Mouse (Mus musculus) midbrain, embryonic 15.5 days (tissue): ENCODE data around the gene Slc7a8. TPM values are rescaled to one million over a fixed set of nuclear protein-coding genes. Genes with fewer than 3 reads are reported as not detected.

ENCODE experiments used
- ATAC-seq: fragments of 200-750 bp; cut with Nextera tagmentation; replicated peaks from 2 replicates; pipeline ENCODE4 v1.8.0; 2017; ENCODE audit warnings: moderate TSS enrichment
- H3K27ac ChIP-seq: fragments of 300-500 bp; sonication (generic); 2 replicates; pipeline ENCODE4 v1.5.1; 2015; ENCODE audit warnings: mild to moderate bottlenecking, inconsistent platforms
- H3K27me3 ChIP-seq: fragments of 300-500 bp; sonication (generic); replicated peaks from 2 replicates; pipeline ENCODE4 v1.6.1; 2015; ENCODE audit warnings: inconsistent platforms
- H3K36me3 ChIP-seq: fragments of 300-500 bp; sonication (generic); replicated peaks from 2 replicates; pipeline ENCODE4 v1.6.1; 2015; ENCODE audit warnings: inconsistent platforms
- H3K4me1 ChIP-seq: fragments of 300-500 bp; sonication (generic); 2 replicates; pipeline ENCODE4 v1.6.1; 2015; ENCODE audit warnings: inconsistent platforms
- H3K4me2 ChIP-seq: fragments of 300-500 bp; sonication (generic); 2 replicates; pipeline ENCODE4 v1.6.1; 2015; ENCODE audit warnings: inconsistent platforms, mild to moderate bottlenecking, moderate library complexity
- H3K4me3 ChIP-seq: fragments of 300-500 bp; sonication (generic); 2 replicates; pipeline ENCODE4 v1.5.1; 2015; ENCODE audit warnings: mild to moderate bottlenecking, inconsistent platforms
- H3K9ac ChIP-seq: fragments of 300-500 bp; sonication (generic); 2 replicates; pipeline ENCODE4 v1.6.1; 2015; ENCODE audit warnings: mild to moderate bottlenecking, inconsistent platforms
- H3K9me3 ChIP-seq: fragments of 300-500 bp; sonication (generic); 2 replicates; pipeline ENCODE4 v1.6.1; 2016; ENCODE audit warnings: inconsistent platforms
- WGBS: fragments of 180-500 bp; shearing (Covaris S2); methylation state at CpG from one replicate; pipeline ENCODE4 v1.1.7; 2015; ENCODE audit warnings: mixed read lengths; 5-methylcytosine and 5-hydroxymethylcytosine counted together
- polyA plus RNA-seq: library from polyadenylated mRNA; unstranded; fragments of >200 nt; fragmentation: Nextera tagmentation; extraction: Ambion mirVana; gene quantifications from 2 replicates; pipeline ENCODE4 v1.2.1, GENCODE M21; 2015

Gene Slc7a8
- polyA plus RNA-seq, 1 experiment from 2014 or later = 9.9 TPM

DNA sequence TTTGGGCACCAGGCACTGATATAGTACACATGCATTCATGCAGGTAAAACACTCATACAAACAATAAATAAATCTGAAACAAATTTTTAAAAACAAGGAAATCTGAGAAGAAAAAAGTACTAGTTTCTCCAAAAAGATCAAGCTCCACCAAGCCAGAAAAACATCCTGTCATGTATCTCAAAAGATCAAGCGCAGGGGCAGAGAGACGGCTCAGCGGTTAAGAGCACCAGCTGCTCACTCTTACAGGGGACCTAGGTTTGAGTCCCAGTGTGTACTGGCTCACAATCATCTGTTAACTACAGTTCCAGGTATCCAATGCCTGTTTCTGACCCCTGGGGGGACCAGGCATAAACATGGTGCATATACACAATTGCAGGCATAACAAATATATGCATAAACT, 99.3 kb downstream of the Slc7a8 start:
- no peaks in the 10 kb centered on the region for H3K9me3 ChIP-seq
- 93% methylated on average over 3 of the region's 3 CpGs for WGBS

DNA sequence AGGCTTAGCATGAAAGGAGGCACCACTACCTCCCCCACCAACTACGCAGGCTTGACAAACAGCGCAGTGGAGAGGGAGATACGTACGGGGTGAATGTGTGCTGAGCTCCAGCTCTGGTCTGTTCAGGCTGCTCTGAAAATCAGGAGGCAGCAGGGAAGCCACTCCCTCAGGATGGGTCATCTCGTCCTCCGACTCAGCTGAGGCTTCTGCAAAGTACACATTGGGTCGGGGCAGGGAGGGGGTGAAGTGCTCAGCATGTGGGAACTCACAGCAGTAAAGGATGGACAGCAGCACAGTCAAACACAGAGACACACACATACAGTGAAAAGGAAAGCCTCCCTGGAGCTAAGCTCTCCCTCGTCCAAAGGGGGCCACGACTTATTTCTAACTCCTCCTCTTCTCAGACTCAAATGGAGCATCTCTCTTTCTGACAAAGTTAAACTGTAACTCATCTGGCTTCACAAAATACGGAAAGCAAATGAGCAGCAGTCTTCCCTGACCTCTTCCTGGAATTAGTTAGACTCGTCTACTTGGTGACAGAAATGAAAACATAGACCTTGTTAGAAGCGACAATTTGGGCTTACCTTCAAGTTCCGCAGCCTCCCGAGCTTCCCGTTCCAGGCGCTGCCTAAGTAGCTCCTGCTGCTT, 103.0 kb downstream of the Slc7a8 start:
- H3K9ac ChIP-seq = no peak overlapping the region
- H3K4me1 ChIP-seq = peaks cover 4% of the 10 kb centered on the region; the same call in 1 of the 2 replicates
- 87% methylated on average over 16 of the region's 16 CpGs for WGBS
- H3K27ac ChIP-seq = no peak overlapping the region
- H3K4me2 ChIP-seq = no peak overlapping the region
- no peak overlapping the region for H3K4me3 ChIP-seq
- ATAC-seq = no peak
- H3K9me3 ChIP-seq = no peaks in the 10 kb centered on the region
- peaks cover 45% of the 10 kb centered on the region for H3K36me3 ChIP-seq
- H3K27me3 ChIP-seq = no peaks in the 10 kb centered on the region

More for the DNA sequence above, 99.3 kb downstream of the Slc7a8 start:
- no peak overlapping the region for H3K4me3 ChIP-seq
- H3K36me3 ChIP-seq = peaks cover 25% of the 10 kb centered on the region
- H3K27ac ChIP-seq = no peak overlapping the region
- no peak overlapping the region for H3K4me2 ChIP-seq
- no peaks in the 10 kb centered on the region for H3K27me3 ChIP-seq
- H3K9ac ChIP-seq = no peak overlapping the region
- no peak for ATAC-seq
- H3K4me1 ChIP-seq = peaks cover 22% of the 10 kb centered on the region

- WGBS = 89% methylated on average over 5 of the region's 5 CpGs
- ATAC-seq = no peak
- peaks cover 42% of the 10 kb centered on the region for H3K36me3 ChIP-seq
These were observed 105.5 kb downstream of the Slc7a8 start for GRCm38 (mm10) chr14:54676290-54676689.

GRCm38 (mm10) chr14:54674317-54674716, 107.4 kb downstream of the Slc7a8 start:
- Histone ChIP-seq H3K36me3 (peaks cover 46% of the 10 kb centered on the region), H3K9ac (no peak overlapping the region), H3K4me2 (no peak overlapping the region), H3K9me3 (no peaks in the 10 kb centered on the region), H3K27me3 (no peaks in the 10 kb centered on the region), H3K4me1 (no peaks in the 10 kb centered on the region), H3K27ac (no peak overlapping the region), H3K4me3 (no peak overlapping the region)
- 83% methylated on average over 2 of the region's 2 CpGs for WGBS
- no peak for ATAC-seq

More at GRCm38 (mm10) chr14:54676290-54676689, 105.5 kb downstream of the Slc7a8 start:
- Histone ChIP-seq H3K27me3 (no peaks in the 10 kb centered on the region), H3K27ac (no peak overlapping the region), H3K4me3 (no peak overlapping the region), H3K4me1 (no peaks in the 10 kb centered on the region), H3K9ac (no peak overlapping the region), H3K4me2 (no peak overlapping the region), H3K9me3 (no peaks in the 10 kb centered on the region)

Other genes with a start within 250 kb of the Slc7a8 start
- 14.2 and 14.8 TPM in 2 replicates for gene Haus4, start 227.3 kb downstream of the Slc7a8 start, polyA plus RNA-seq
- gene Ajuba, start 204.4 kb downstream of the Slc7a8 start, polyA plus RNA-seq = 8.7 and 11.2 TPM in 2 replicates
- gene 4931414P19Rik, start 176.0 kb downstream of the Slc7a8 start, polyA plus RNA-seq = 6.7 and 9.0 TPM in 2 replicates
- 445 and 463 TPM in 2 replicates for gene Psmb5, start 163.9 kb downstream of the Slc7a8 start, polyA plus RNA-seq
- gene Psmb11, start 160.5 kb downstream of the Slc7a8 start, polyA plus RNA-seq = not detected in 2 replicates
- not detected in 2 replicates for gene Gm17606, start 141.0 kb downstream of the Slc7a8 start, polyA plus RNA-seq
- 14.1 and 15.5 TPM in 2 replicates for gene Cdh24, start 140.6 kb downstream of the Slc7a8 start, polyA plus RNA-seq
- 65.5 and 65.6 TPM in 2 replicates for gene 1700123O20Rik, start 95.7 kb downstream of the Slc7a8 start, polyA plus RNA-seq
- 145 TPM in 2 replicates for gene Acin1, start 95.0 kb downstream of the Slc7a8 start, polyA plus RNA-seq
- 0.32 and 0.37 TPM in 2 replicates for gene Gm29776, start 83.1 kb downstream of the Slc7a8 start, polyA plus RNA-seq
- 0.13 TPM in 1 of 2 replicates, not detected in the other for gene Cebpe, start 69.8 kb downstream of the Slc7a8 start, polyA plus RNA-seq
- gene Rnf212b, start 32.2 kb upstream of the Slc7a8 start, polyA plus RNA-seq = not detected in 2 replicates
- 13.6 and 14.5 TPM in 2 replicates for gene Homez, start 89.0 kb upstream of the Slc7a8 start, polyA plus RNA-seq
- 3.3 and 3.4 TPM in 2 replicates for gene Ppp1r3e, start 95.6 kb upstream of the Slc7a8 start, polyA plus RNA-seq
- gene Bcl2l2, start 101.4 kb upstream of the Slc7a8 start, polyA plus RNA-seq = 4.1 and 4.8 TPM in 2 replicates
- gene Gm20521, start 101.5 kb upstream of the Slc7a8 start, polyA plus RNA-seq = not detected in 2 replicates
- gene Pabpn1, start 110.6 kb upstream of the Slc7a8 start, polyA plus RNA-seq = 183 and 192 TPM in 2 replicates
- 229 and 248 TPM in 2 replicates for gene Slc22a17, start 131.2 kb upstream of the Slc7a8 start, polyA plus RNA-seq
- 15.0 and 16.9 TPM in 2 replicates for gene Efs, start 144.2 kb upstream of the Slc7a8 start, polyA plus RNA-seq
- 0.48 TPM in 1 of 2 replicates, not detected in the other for gene Il25, start 150.7 kb upstream of the Slc7a8 start, polyA plus RNA-seq
- gene Cmtm5, start 154.3 kb upstream of the Slc7a8 start, polyA plus RNA-seq = 6.5 and 7.2 TPM in 2 replicates
- 1.6 and 2.8 TPM in 2 replicates for gene Myh6, start 185.0 kb upstream of the Slc7a8 start, polyA plus RNA-seq
- not detected in 2 replicates for gene Gm17428, start 195.0 kb upstream of the Slc7a8 start, polyA plus RNA-seq
- 7.5 and 8.7 TPM in 2 replicates for gene Myh7, start 212.7 kb upstream of the Slc7a8 start, polyA plus RNA-seq
- gene Ngdn, start 233.5 kb upstream of the Slc7a8 start, polyA plus RNA-seq = 47.8 and 50.2 TPM in 2 replicates